Mouse (Mus musculus): Measurements from ENCODE around the gene Sik2. TPM values are rescaled to one million over a fixed set of nuclear protein-coding genes. Genes with fewer than 3 reads are reported as not detected.

The Sik2 gene
- polyA plus RNA-seq, 1 experiment: 13.8 TPM

DNA sequence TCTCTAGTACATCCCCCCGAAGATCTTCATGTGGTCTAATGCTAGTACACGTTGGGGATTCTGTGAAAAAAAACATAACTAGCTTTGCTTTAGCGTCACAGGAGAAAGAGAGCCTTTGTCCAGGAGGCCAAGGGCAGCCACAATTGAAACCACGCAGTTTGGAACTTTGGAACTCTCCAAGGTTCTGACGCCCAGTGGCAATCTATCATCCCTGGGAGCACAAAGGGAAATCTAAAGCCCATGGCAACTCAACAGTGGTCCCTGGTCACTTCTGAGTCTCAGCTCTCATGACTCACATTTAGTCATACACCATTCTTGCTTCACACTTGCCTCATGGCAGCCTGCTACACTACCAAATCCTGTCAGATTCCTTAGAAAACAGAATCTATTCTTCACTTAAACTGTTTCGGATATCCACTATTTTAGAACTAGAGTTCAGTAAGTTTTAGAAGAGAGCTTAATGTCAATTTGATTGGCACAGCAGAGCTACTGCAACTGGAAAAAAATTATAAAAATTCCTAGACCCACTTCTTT, 50.9 kb downstream of the Sik2 start:
- Histone ChIP-seq H3K27ac (ENCODE audit: insufficient read depth, low read depth, low read length) (no peak overlapping the region), H3K4me3 (ENCODE audit: insufficient read depth, low read length) (no peak overlapping the region), H3K4me1 (ENCODE audit: control insufficient read depth, insufficient read depth, low read length) (no peaks in the 10 kb centered on the region)
- no peak for TF ChIP-seq POLR2A (IDR thresholded peaks at IDR 0.05; ENCODE audit: borderline replicate concordance, low read depth, low read length)
- no peak for TF ChIP-seq CTCF (IDR thresholded peaks at IDR 0.05; ENCODE audit: low read depth, low read length)

GRCm38 (mm10) chr9:50955176-50955575, 53.7 kb downstream of the Sik2 start:
- Histone ChIP-seq H3K4me3 (ENCODE audit: insufficient read depth, low read length) (no peak overlapping the region), H3K27ac (ENCODE audit: insufficient read depth, low read depth, low read length) (no peak overlapping the region), H3K4me1 (ENCODE audit: control insufficient read depth, insufficient read depth, low read length) (peaks cover 2% of the 10 kb centered on the region; the same call in 1 of the 2 replicates)
- TF ChIP-seq POLR2A (IDR thresholded peaks at IDR 0.05; ENCODE audit: borderline replicate concordance, low read depth, low read length) (no peak), CTCF (IDR thresholded peaks at IDR 0.05; ENCODE audit: low read depth, low read length) (no peak)

DNA sequence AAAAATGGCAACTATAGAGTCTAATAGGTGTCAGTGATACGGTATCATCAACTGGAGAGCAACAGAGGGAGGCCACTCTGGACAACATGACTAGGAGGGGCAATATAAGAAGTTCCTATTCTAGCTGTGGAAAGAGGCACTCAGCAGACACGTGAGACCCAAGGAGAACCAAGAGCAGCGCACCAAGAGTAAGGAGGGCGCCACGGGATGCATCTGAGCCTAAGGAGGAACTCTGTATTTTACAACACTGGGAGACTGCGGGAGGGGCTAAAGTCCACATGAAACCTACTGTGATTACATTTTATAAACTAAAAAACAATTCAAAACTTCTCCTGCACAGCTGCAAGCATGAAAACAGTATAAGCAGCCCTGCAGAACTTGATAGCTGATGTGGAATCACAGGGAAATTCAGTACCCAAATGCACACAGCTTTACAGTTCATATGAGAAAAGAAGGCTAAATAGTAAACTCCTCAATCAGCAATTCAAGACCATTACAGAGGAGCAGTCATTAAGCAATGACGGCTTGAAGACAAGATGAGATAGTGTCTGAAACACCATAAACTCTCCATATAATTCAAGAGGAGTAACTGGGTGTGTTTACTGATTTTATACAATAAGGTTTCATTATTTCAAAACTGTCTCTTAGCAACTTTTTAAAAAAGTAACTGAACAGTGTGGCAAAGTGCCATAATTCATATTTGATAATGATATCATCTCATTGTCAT, 60.6 kb downstream of the Sik2 start:
- TF ChIP-seq POLR2A (IDR thresholded peaks at IDR 0.05; ENCODE audit: borderline replicate concordance, low read depth, low read length): no peak
- TF ChIP-seq CTCF (IDR thresholded peaks at IDR 0.05; ENCODE audit: low read depth, low read length): no peak
- no peak overlapping the region for H3K4me3 ChIP-seq (ENCODE audit: insufficient read depth, low read length)
- peaks cover 31% of the 10 kb centered on the region for H3K4me1 ChIP-seq (ENCODE audit: control insufficient read depth, insufficient read depth, low read length)
- H3K27ac ChIP-seq (ENCODE audit: insufficient read depth, low read depth, low read length): no peak overlapping the region

DNA sequence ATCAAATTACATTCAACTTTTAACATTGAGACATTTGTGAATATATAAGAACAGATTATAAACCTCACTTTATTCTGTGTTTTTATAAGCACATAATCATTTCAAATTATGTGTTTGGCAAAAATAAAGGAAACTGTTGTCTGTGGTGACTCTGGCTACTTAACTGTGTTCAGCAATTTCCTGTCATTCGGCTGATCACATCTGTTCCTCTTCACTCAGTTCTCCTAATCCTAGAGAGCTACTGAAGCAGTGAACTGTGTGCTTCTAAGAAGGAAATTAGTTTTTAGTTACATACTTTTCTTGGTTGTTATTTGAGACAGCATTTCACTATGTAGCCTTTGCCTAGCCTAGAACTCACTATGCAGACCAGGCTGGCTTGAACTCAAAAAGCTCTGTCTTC, 62.5 kb downstream of the Sik2 start:
- H3K27ac ChIP-seq (ENCODE audit: insufficient read depth, low read depth, low read length): peak overlapping the region; percentile 61
- H3K4me1 ChIP-seq (ENCODE audit: control insufficient read depth, insufficient read depth, low read length): peaks cover 35% of the 10 kb centered on the region
- TF ChIP-seq POLR2A (IDR thresholded peaks at IDR 0.05; ENCODE audit: borderline replicate concordance, low read depth, low read length) (no peak), CTCF (IDR thresholded peaks at IDR 0.05; ENCODE audit: low read depth, low read length) (no peak)
- no peak overlapping the region for H3K4me3 ChIP-seq (ENCODE audit: insufficient read depth, low read length)

DNA sequence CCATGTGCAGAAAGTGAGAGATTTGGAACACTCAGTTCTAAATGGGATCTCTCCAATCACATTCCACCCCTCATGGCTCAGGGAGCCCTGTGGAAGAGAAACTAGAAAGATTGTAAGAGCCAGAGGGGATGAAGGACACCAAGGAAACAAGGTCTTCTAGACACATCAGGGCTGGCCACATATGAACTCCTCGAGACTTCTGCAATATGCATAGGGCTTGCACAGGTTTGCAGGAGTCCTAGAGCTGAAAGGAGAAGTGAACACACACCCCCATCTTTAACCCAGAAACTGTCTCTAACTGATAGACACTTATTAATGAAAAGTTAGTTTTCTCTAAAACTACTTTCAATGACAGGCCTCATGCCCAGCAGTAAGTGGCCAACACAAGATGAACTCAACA, 64.0 kb downstream of the Sik2 start:
- H3K4me3 ChIP-seq (ENCODE audit: insufficient read depth, low read length): no peak overlapping the region
- TF ChIP-seq POLR2A (IDR thresholded peaks at IDR 0.05; ENCODE audit: borderline replicate concordance, low read depth, low read length) (no peak), CTCF (IDR thresholded peaks at IDR 0.05; ENCODE audit: low read depth, low read length) (no peak)
- H3K27ac ChIP-seq (ENCODE audit: insufficient read depth, low read depth, low read length): peak overlapping the region; percentile 79
- peaks cover 35% of the 10 kb centered on the region for H3K4me1 ChIP-seq (ENCODE audit: control insufficient read depth, insufficient read depth, low read length)

- peaks cover 31% of the 10 kb centered on the region for H3K4me1 ChIP-seq (ENCODE audit: control insufficient read depth, insufficient read depth, low read length)
- no peak overlapping the region for H3K27ac ChIP-seq (ENCODE audit: insufficient read depth, low read depth, low read length)
- no peak for TF ChIP-seq POLR2A (IDR thresholded peaks at IDR 0.05; ENCODE audit: borderline replicate concordance, low read depth, low read length)
- TF ChIP-seq CTCF (IDR thresholded peaks at IDR 0.05; ENCODE audit: low read depth, low read length): no peak
- H3K4me3 ChIP-seq (ENCODE audit: insufficient read depth, low read length): no peak overlapping the region
These were observed 66.2 kb downstream of the Sik2 start for GRCm38 (mm10) chr9:50942711-50943110.

GRCm38 (mm10) chr9:50941804-50942401, 67.0 kb downstream of the Sik2 start:
- no peak overlapping the region for H3K27ac ChIP-seq (ENCODE audit: insufficient read depth, low read depth, low read length)
- TF ChIP-seq CTCF (IDR thresholded peaks at IDR 0.05; ENCODE audit: low read depth, low read length) (no peak), POLR2A (IDR thresholded peaks at IDR 0.05; ENCODE audit: borderline replicate concordance, low read depth, low read length) (no peak)
- H3K4me3 ChIP-seq (ENCODE audit: insufficient read depth, low read length): no peak overlapping the region
- H3K4me1 ChIP-seq (ENCODE audit: control insufficient read depth, insufficient read depth, low read length): peaks cover 27% of the 10 kb centered on the region

GRCm38 (mm10) chr9:50929986-50930385, 78.9 kb downstream of the Sik2 start:
- TF ChIP-seq CTCF (IDR thresholded peaks at IDR 0.05; ENCODE audit: low read depth, low read length): no peak
- TF ChIP-seq POLR2A (IDR thresholded peaks at IDR 0.05; ENCODE audit: borderline replicate concordance, low read depth, low read length): no peak
- Histone ChIP-seq H3K4me1 (ENCODE audit: control insufficient read depth, insufficient read depth, low read length) (no peaks in the 10 kb centered on the region), H3K4me3 (ENCODE audit: insufficient read depth, low read length) (no peak overlapping the region), H3K27ac (ENCODE audit: insufficient read depth, low read depth, low read length) (no peak overlapping the region)

GRCm38 (mm10) chr9:50925801-50926200, 83.1 kb downstream of the Sik2 start:
- no peak for TF ChIP-seq CTCF (IDR thresholded peaks at IDR 0.05; ENCODE audit: low read depth, low read length)
- Histone ChIP-seq H3K4me3 (ENCODE audit: insufficient read depth, low read length) (no peak overlapping the region), H3K4me1 (ENCODE audit: control insufficient read depth, insufficient read depth, low read length) (peaks cover 3% of the 10 kb centered on the region; the same call in 1 of the 2 replicates), H3K27ac (ENCODE audit: insufficient read depth, low read depth, low read length) (no peak overlapping the region)

DNA sequence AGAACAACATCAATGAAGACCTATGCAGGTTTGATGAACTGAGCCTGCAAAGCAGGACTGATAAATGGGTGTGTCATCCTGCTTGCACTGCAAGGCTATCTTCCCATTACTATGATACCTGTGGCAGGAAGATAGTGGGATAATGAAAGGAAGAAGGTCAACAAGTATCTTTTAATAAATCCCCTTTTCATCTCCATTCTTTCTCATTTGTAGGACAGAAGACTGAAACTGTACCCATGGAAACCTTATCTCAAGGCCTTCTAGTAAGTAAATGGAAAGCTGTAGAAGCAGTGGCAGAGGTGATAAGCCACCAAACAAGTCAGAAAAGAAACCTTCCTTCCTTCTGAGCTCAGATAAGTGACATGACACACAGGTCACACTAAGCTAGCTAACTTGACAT, 84.4 kb downstream of the Sik2 start:
- Histone ChIP-seq H3K27ac (ENCODE audit: insufficient read depth, low read depth, low read length) (no peak overlapping the region), H3K4me3 (ENCODE audit: insufficient read depth, low read length) (no peak overlapping the region), H3K4me1 (ENCODE audit: control insufficient read depth, insufficient read depth, low read length) (peaks cover 3% of the 10 kb centered on the region; the same call in 1 of the 2 replicates)
- TF ChIP-seq POLR2A (IDR thresholded peaks at IDR 0.05; ENCODE audit: borderline replicate concordance, low read depth, low read length) (no peak), CTCF (IDR thresholded peaks at IDR 0.05; ENCODE audit: low read depth, low read length) (no peak)

All from bone marrow macrophage, adult 2 months (primary cell).